Mouse (Mus musculus) midbrain, embryonic 10.5 days (tissue): ENCODE measurements around the gene Aspg. TPM values are rescaled to one million over a fixed set of nuclear protein-coding genes. Genes with fewer than 3 reads are reported as not detected.

ENCODE experiments used
- DNase-seq: peaks from one replicate; pipeline ENCODE4 v3.0.0-alpha.2; 2017; ENCODE audit warnings: low spot score
- H3K27ac ChIP-seq: fragments of 300-500 bp; sonication (generic); replicated peaks from 2 replicates; pipeline ENCODE4 v1.5.1; 2016; ENCODE audit warnings: mild to moderate bottlenecking
- H3K27me3 ChIP-seq: fragments of 300-500 bp; sonication (generic); 2 replicates; pipeline ENCODE4 v1.6.1; 2016; ENCODE audit warnings: low read depth, mild to moderate bottlenecking; ENCODE audit not compliant: poor library complexity, severe bottlenecking
- H3K36me3 ChIP-seq: fragments of 300-500 bp; sonication (generic); 2 replicates; pipeline ENCODE4 v1.6.1; 2016; ENCODE audit warnings: mild to moderate bottlenecking, moderate library complexity
- H3K4me1 ChIP-seq: fragments of 300-500 bp; sonication (generic); 2 replicates; pipeline ENCODE4 v1.6.1; 2016
- H3K4me3 ChIP-seq: fragments of 300-500 bp; sonication (generic); 2 replicates; pipeline ENCODE4 v1.5.1; 2016; ENCODE audit warnings: mild to moderate bottlenecking, moderate library complexity
- H3K9me3 ChIP-seq: fragments of 300-500 bp; sonication (generic); replicated peaks from 2 replicates; pipeline ENCODE4 v1.6.1; 2016; ENCODE audit warnings: mild to moderate bottlenecking
- WGBS: fragments of 180-500 bp; shearing (Covaris S2); methylation state at CpG from one replicate; pipeline ENCODE4 v1.1.7; 2016; 5-methylcytosine and 5-hydroxymethylcytosine counted together
- polyA plus RNA-seq: library from polyadenylated mRNA; unstranded; fragments of >200 nt; fragmentation: Nextera tagmentation; extraction: Ambion mirVana; gene quantifications from 2 replicates; pipeline ENCODE4 v1.2.1, GENCODE M21; 2016

Gene Aspg
- polyA plus RNA-seq, 1 experiment from 2014 or later, result 1.5 TPM

DNA sequence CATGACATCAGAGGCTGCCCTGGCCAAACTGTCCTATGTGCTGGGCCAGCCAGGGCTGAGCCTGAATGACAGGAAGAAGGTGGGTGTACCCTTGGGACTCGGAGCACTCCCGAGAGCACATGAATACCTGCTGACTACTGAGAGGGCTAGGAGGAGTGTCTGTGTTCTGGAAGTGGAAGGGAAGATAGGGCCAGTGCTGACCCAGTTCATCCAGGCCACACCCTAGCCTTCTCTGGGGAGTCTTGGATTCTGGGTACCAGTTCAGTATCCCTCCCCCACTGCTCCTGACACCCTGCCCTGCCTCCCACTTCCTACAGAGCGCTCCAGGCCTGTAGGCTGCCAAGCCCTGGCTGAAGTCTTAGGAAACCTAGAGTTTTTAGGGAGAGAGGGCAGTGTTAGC lies 14.7 kb downstream of the Aspg start:
- H3K9me3 ChIP-seq, result no peaks in the 10 kb centered on the region
- H3K27me3 ChIP-seq, result peaks cover 13% of the 10 kb centered on the region; the same call in 1 of the 2 replicates
- H3K4me3 ChIP-seq, result no peak overlapping the region
- peaks cover 22% of the 10 kb centered on the region for H3K4me1 ChIP-seq
- H3K36me3 ChIP-seq, result no peaks in the 10 kb centered on the region
- H3K27ac ChIP-seq, result 0 out of 2 replicates have a peak overlapping the region, but pooled peaks have one; percentile 17
- DNase-seq, result no peak
- 82% methylated on average over 3 of the region's 3 CpGs for WGBS

DNA sequence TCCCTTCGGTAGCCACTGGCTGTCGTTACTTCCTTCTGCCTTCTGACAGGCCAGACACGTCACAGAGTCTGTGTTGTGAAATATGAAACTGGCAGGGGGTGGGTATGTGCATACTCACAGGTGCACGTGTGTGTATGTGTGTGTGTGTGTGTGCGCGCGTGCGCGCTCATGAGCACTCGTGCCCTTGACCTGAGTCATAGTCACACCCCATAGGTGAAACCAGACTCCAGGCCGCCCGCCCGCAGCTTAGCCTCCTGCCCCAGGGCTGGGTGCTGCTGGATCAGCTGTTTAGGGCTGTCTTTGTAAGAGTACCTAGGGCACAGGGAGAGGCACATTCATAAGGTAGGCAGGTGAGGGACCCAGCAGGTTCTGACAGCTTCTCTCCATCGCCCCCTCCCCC lies 19.4 kb downstream of the Aspg start:
- Histone ChIP-seq H3K9me3 (no peaks in the 10 kb centered on the region), H3K4me3 (no peak overlapping the region), H3K27me3 (peaks cover 53% of the 10 kb centered on the region), H3K36me3 (no peaks in the 10 kb centered on the region), H3K4me1 (peaks cover 32% of the 10 kb centered on the region), H3K27ac (no peak overlapping the region)
- no peak for DNase-seq
- 83% methylated on average over 14 of the region's 14 CpGs for WGBS

DNA sequence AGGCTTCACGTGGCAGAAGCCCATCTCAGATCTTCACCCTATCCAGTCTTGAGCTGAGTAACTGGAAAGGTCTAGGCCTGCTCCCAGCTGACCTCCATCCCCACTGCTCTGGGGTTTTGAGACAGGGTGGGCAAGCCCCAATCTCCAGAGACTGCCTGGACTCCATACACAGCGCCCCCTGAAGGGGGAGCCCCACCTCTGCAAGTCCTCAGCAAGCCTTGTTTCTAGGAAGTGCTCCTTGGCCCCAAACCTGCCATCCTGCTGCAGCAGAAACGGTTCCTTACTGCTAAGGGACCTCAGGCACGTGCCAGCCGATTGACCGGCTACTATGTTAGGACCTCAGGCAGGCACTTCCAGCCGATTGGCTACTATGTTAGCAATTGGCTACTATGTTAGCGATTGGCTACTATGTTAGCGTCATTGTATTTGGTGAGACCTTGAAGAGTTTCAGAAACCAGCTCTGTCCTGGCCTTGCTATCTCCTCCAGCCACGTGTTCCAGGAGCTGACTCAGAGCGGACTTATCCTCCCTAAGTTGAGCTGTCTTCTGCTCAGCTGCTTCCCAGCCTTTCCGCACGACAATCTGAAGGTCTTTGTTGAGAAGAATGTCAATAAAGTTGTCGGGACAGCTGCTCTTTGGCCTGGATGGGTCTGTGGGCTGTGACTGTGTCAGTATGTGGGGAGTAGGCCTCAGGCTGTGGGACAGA lies 20.6 kb downstream of the Aspg start:
- Histone ChIP-seq H3K4me3 (no peak overlapping the region), H3K27me3 (peaks cover 65% of the 10 kb centered on the region), H3K27ac (no peak overlapping the region), H3K36me3 (no peaks in the 10 kb centered on the region), H3K4me1 (peaks cover 36% of the 10 kb centered on the region), H3K9me3 (no peaks in the 10 kb centered on the region)
- no peak for DNase-seq
- WGBS, result 63% methylated on average over 14 of the region's 14 CpGs

DNA sequence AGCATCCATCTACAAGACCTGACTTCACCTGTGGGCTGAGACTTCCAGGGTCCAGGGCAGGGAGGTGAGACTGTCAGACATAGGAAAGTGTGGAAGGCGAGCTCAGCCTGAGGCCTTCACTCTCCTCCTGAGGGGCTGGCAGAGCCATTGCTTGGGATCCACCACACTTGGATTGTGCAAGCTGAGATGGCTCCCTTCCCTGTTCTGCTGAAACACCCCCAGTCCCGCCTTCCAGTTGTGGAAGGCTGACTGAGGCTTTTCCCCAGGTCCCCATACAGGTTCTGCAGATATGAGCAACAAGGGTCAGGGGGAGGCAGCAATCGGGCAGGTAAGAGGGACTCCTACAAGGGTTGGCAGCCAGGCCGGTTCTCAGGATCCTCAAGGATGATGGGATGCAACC lies 22.0 kb downstream of the Aspg start:
- peaks cover 36% of the 10 kb centered on the region for H3K4me1 ChIP-seq
- H3K36me3 ChIP-seq, result no peaks in the 10 kb centered on the region
- peaks cover 80% of the 10 kb centered on the region for H3K27me3 ChIP-seq
- no peaks in the 10 kb centered on the region for H3K9me3 ChIP-seq
- DNase-seq, result no peak
- no peak overlapping the region for H3K4me3 ChIP-seq
- H3K27ac ChIP-seq, result peak overlapping the region; percentile 1; the same call in 1 of the 2 replicates
- 84% methylated on average over 4 of the region's 4 CpGs for WGBS

DNA sequence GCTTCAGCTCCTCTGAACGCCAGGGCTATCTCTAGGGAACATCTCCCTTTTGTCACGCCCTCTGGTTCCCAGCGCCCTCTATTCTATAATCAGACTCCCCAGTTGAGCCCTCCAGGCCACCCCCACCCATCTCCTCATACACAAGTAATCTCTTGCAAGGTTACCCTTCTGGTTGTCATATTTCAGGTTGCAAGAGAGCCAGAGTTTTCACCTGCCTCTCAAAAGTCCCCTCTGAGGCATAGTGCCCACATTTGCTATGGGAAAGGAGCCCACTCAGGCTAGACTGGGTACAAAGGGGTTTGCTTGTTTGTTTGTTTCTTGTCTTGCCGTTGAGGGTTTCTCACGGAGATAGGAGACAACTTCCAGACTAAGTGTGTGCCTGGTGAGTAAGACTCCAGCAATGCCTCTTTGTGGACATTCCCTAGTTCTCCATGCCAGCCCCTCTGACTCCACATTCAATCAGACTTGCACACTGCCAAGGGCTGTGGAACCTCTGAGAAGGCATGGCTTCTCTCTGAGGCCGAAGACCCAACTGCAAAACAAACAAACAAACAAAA lies 22.9 kb downstream of the Aspg start:
- WGBS, result 57% methylated on average over 6 of the region's 6 CpGs
- H3K27me3 ChIP-seq, result peaks cover 88% of the 10 kb centered on the region
- no peak for DNase-seq
- H3K4me1 ChIP-seq, result peaks cover 36% of the 10 kb centered on the region
- no peak overlapping the region for H3K27ac ChIP-seq
- no peaks in the 10 kb centered on the region for H3K36me3 ChIP-seq
- no peaks in the 10 kb centered on the region for H3K9me3 ChIP-seq
- peak overlapping the region; percentile 76; the same call in 1 of the 2 replicates for H3K4me3 ChIP-seq

DNA sequence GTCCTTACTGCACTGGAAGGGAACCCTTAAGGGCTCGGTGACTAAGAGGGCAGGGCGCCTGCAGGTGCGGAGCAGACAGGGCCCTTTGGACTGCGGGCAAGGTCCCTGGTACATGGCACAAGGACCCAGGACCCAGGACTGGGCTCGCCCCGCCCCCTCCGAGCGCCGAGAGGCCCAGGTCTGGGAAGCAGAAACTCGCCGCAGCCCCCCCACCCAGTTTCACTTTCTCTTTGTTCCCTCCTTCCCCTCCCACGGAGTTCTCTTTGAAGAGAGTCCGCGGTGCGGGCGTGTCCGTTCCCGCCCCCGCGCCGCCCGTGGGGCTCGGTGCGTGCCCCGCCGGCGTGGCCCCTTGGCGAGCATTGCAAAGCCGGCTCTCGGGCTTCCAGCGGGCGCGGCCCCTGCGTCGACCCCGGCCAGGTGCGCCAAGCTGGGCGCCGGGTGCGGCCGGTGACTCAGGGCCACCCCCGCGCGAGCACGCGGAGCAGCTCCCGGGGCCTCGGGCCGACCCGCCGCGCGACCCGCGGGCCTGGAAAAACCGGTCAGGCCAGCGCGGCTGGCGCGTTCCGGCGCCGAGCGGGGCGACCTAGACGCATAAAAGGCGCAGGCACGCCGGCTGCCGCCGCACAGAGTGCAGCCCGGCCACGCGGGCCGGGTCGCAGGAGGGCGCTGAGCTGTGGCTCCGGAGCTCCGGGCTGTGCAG lies 23.8 kb downstream of the Aspg start:
- no peaks in the 10 kb centered on the region for H3K9me3 ChIP-seq
- H3K4me3 ChIP-seq, result peak overlapping the region; percentile 76
- H3K4me1 ChIP-seq, result peaks cover 35% of the 10 kb centered on the region
- H3K27me3 ChIP-seq, result peaks cover 94% of the 10 kb centered on the region
- under 1% methylated on average over 77 of the region's 79 CpGs for WGBS
- peak; percentile 64 for DNase-seq
- H3K27ac ChIP-seq, result peak overlapping the region; percentile 91
- H3K36me3 ChIP-seq, result no peaks in the 10 kb centered on the region

DNA sequence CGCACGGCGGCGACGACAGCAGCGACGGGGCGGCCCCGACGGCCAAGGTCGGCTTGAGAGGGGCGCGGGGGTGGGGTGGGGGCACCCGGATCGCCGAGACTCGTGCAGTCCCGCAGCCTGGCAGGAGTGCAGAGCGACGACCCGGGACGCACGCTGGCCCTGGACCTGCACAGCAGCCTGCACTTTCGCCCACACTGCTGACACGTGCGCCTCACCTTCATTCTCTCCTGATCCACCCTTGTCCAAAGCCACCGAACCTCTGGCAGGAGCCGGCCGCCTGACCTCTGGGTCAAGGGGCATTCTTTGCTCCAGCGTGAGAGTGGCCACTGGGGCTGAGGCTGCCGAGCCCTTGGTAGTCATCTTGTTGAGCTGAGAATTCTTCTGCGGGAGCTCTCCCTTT lies 24.5 kb downstream of the Aspg start:
- Histone ChIP-seq H3K9me3 (no peaks in the 10 kb centered on the region), H3K27me3 (peaks cover 99% of the 10 kb centered on the region), H3K36me3 (no peaks in the 10 kb centered on the region), H3K27ac (peak overlapping the region; percentile 91), H3K4me1 (peaks cover 34% of the 10 kb centered on the region), H3K4me3 (peak overlapping the region; percentile 76)
- DNase-seq, result no peak
- WGBS, result 13% methylated on average over 32 of the region's 32 CpGs

DNA sequence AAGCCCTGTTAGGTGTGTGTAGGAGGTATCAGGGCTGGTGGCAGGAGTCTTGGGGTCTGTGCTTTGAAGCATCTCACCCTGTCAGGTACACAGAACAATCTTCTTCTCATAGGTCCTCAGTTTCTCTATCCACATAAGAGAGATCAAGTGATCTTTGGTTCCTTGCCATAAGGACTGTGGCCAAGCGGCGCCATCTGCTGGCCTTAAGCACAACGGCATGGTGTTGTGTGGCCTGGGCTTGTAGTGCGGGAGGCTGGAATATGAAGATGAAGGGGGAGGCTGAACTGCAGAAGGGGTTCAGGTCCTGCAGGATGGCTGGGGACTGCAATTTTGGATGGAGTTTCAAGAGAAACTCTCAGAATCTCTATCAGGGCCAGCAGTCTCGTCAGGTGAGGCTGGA lies 33.8 kb downstream of the Aspg start:
- H3K27me3 ChIP-seq, result peaks cover 60% of the 10 kb centered on the region
- no peak overlapping the region for H3K4me3 ChIP-seq
- H3K4me1 ChIP-seq, result peaks cover 35% of the 10 kb centered on the region
- H3K36me3 ChIP-seq, result no peaks in the 10 kb centered on the region
- no peak overlapping the region for H3K27ac ChIP-seq
- no peaks in the 10 kb centered on the region for H3K9me3 ChIP-seq
- WGBS, result 3% methylated on average over 5 of the region's 5 CpGs
- peak; percentile 65 for DNase-seq

DNA sequence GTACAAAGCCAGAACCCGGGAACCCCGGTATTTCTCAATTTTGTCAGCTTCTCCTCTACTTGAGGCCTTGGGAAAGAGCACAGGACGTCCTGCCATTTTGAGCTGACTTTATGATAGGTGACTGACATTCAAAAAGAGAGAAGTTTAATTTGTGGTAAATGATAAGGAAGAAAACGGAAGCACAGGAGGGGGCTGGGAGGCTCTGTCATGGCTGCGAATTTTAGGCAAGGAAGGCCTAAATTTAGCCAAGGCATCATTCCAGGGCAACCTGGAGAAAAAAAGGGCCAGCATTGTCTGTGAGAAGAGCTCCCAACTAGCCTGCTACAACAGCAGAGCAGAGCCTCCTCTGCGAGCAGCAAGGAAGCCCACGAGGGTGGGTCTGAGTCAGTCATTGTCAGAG lies 34.3 kb downstream of the Aspg start:
- Histone ChIP-seq H3K9me3 (no peaks in the 10 kb centered on the region), H3K4me3 (no peak overlapping the region), H3K27ac (no peak overlapping the region), H3K36me3 (no peaks in the 10 kb centered on the region), H3K27me3 (peaks cover 58% of the 10 kb centered on the region), H3K4me1 (peaks cover 40% of the 10 kb centered on the region)
- 57% methylated on average over 7 of the region's 7 CpGs for WGBS
- no peak for DNase-seq

DNA sequence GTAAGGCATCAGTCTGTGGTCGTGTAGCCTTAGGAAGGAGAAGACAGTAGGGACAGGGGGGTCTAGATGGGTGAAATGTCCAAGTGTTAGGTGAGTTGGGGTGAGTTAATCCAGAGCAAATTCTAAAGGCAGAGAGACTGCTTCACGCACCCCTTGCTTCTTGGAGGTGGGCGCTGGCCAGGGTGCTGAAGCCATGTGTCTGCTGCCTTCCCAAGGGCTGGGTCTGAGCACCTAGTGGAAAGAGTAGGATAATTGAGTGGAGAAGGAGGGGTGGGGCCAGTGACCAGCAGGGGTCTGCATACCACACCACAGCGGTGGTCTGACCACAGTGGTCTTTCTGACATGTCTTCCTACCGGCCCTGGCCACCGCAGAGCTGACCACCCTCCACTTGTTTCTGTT lies 34.8 kb downstream of the Aspg start:
- no peaks in the 10 kb centered on the region for H3K36me3 ChIP-seq
- 5% methylated on average over 6 of the region's 6 CpGs for WGBS
- H3K27me3 ChIP-seq, result peaks cover 61% of the 10 kb centered on the region
- H3K4me1 ChIP-seq, result peaks cover 46% of the 10 kb centered on the region
- peak; percentile 57 for DNase-seq
- no peaks in the 10 kb centered on the region for H3K9me3 ChIP-seq
- no peak overlapping the region for H3K4me3 ChIP-seq
- no peak overlapping the region for H3K27ac ChIP-seq

DNA sequence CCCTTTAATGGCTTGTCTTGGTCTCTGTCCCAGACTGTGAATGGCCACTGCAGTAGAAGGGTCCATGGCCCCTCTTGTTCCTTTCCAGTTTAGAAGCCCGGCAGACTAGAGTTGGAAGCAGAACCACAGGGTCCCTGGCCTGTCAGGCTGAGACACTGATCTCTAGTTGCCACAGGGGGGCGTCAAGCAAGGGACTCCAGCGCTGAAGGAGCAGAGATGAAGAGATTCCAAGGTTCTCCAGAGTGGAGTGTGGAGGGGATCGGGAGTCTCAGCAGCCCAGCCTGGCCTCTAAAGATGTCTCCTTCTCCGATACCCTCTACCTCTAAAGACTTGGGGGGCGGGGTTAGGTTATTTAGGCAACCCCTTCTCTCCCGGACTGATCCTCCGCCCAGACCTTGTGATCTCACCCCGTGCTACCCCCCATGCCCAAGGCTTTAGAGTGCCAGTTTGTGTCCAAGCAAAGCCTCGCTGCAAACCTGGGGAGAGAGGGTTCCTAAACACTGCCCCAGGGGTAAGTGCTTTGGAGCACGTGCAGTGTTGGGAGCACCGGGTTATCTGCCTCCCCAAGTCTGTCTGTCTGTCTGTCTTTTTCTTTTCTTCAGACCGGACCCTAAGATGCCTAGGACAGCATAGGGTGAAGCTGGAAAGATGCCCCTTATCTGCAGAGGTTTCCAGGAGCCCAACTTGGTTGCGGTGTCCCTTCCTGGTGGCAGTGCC lies 36.8 kb downstream of the Aspg start:
- peaks cover 76% of the 10 kb centered on the region for H3K27me3 ChIP-seq
- H3K4me3 ChIP-seq, result peak overlapping the region; percentile 70
- DNase-seq, result peak; percentile 63
- no peaks in the 10 kb centered on the region for H3K36me3 ChIP-seq
- H3K9me3 ChIP-seq, result no peaks in the 10 kb centered on the region
- H3K27ac ChIP-seq, result peak overlapping the region; percentile 77
- WGBS, result 5% methylated on average over 14 of the region's 14 CpGs
- peaks cover 65% of the 10 kb centered on the region for H3K4me1 ChIP-seq

DNA sequence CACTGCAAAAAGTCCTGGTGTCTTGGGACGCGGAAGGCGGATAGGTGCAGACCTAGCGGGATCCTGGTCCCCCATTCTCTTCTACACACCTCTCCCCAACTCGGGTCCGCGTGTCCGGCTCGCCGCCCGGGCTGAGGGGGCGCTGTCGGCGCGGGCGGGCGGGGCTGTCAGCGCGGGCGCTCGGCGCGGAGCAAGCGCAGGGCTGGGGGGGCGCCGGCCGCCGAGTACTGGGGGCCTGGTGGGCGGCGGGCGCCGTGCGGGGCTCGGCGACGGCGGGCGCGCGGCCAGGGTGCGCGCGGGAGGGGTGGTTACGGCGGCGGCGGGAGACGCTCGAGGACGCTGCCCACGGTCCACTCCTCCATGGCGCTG lies 37.3 kb downstream of the Aspg start:
- Histone ChIP-seq H3K27me3 (peaks cover 82% of the 10 kb centered on the region), H3K4me1 (peaks cover 71% of the 10 kb centered on the region), H3K36me3 (no peaks in the 10 kb centered on the region), H3K4me3 (peak overlapping the region; percentile 70), H3K27ac (peak overlapping the region; percentile 77), H3K9me3 (no peaks in the 10 kb centered on the region)
- DNase-seq, result peak; percentile 54
- under 1% methylated on average over 52 of the region's 52 CpGs for WGBS
